Comparison of ENCODE assay signal across 8 mouse cellular contexts in genomic region chr15:78851505-78852153, GRCm38 (mm10). TPM values are rescaled to one million over a fixed set of nuclear protein-coding genes. Genes with fewer than 3 reads are reported as not detected.
DNase-seq lines count a peak whose midpoint lies in the region; ATAC-seq and TF ChIP-seq lines count a peak whose summit lies in the region.

No protein-coding gene starts in this region.

- ATAC-seq in granulocyte monocyte progenitor cell, adult 5-6 weeks (replicated peaks; ENCODE audit: poor library complexity, severe bottlenecking), result peak; percentile 91
- ATAC-seq in intestine, postnatal 0 days, result peak; percentile 59
- peak; percentile 71 for ATAC-seq in midbrain, embryonic 11.5 days (ENCODE audit: low FRiP score)

- H3K4me2 ChIP-seq in intestine, postnatal 0 days (replicated peaks; ENCODE audit: low read depth), result peak overlapping the region; percentile 63
- no peak overlapping the region for H3K4me2 ChIP-seq in midbrain, embryonic 11.5 days

- H3K27me3 ChIP-seq in intestine, postnatal 0 days (replicated peaks; ENCODE audit: control insufficient read depth, insufficient read depth, low read length), result no peaks in the 10 kb centered on the region
- H3K27me3 ChIP-seq in midbrain, embryonic 11.5 days (ENCODE audit: control insufficient read depth, insufficient read depth, low read length), result no peaks in the 10 kb centered on the region; the same call in 1 of the 2 replicates

- TF ChIP-seq CTCF in intestine, postnatal 0 days (IDR thresholded peaks at IDR 0.05; ENCODE audit: low read depth), result peak; percentile 97

- no peak overlapping the region; the same call in 1 of the 2 replicates for H3K27ac ChIP-seq in intestine, postnatal 0 days (ENCODE audit: low read depth, low read length)
- H3K27ac ChIP-seq in midbrain, embryonic 11.5 days (ENCODE audit: low read depth, low read length), result no peak overlapping the region

- intact Hi-C loops in left cerebral cortex, postnatal 36 days (cut with DNase I), result loop anchor here (5.0 kb wide), 1 partner anchor 229 kb away; no protein-coding TSS in a partner anchor

- DNase-seq in adrenal gland, adult 18-20 months (ENCODE audit: low spot score in 2 of 2), result peak; percentile 92 to 93
- peak; percentile 81 for DNase-seq in embryo, embryonic 11.5 days (ENCODE audit: low read depth, low spot score)
- peak; percentile 85 to 87 for DNase-seq in left cerebral cortex, postnatal 36 days (ENCODE audit: low spot score in 2 of 2)
- peak; percentile 99 for DNase-seq in midbrain, embryonic 11.5 days (ENCODE audit: low spot score, missing footprints)
- DNase-seq in right cerebral cortex, postnatal 4 days, result peak; percentile 95
- DNase-seq in yolk sac, embryonic 10.5 days (ENCODE audit: low spot score), result peak; percentile 89

- H3K4me1 ChIP-seq in intestine, postnatal 0 days (replicated peaks; ENCODE audit: control insufficient read depth, insufficient read depth, low read length), result peaks cover 9% of the 10 kb centered on the region
- H3K4me1 ChIP-seq in midbrain, embryonic 11.5 days (ENCODE audit: control insufficient read depth, insufficient read depth, low read length), result no peaks in the 10 kb centered on the region

- peaks cover 11% of the 10 kb centered on the region; the same call in 1 of the 2 replicates for H3K36me3 ChIP-seq in intestine, postnatal 0 days (ENCODE audit: control insufficient read depth, insufficient read depth)
- no peaks in the 10 kb centered on the region for H3K36me3 ChIP-seq in midbrain, embryonic 11.5 days (ENCODE audit: control insufficient read depth, insufficient read depth, low read length)

- H3K9ac ChIP-seq in intestine, postnatal 0 days (ENCODE audit: low read depth, low read length), result no peak overlapping the region; the same call in 1 of the 2 replicates
- no peak overlapping the region for H3K9ac ChIP-seq in midbrain, embryonic 11.5 days (ENCODE audit: low read length)

- WGBS in intestine, postnatal 0 days, result 8% methylated on average over 13 of the region's 13 CpGs
- 16% methylated on average over 13 of the region's 13 CpGs for WGBS in midbrain, embryonic 11.5 days

- no peaks in the 10 kb centered on the region for H3K9me3 ChIP-seq in intestine, postnatal 0 days (ENCODE audit: control insufficient read depth)
- no peaks in the 10 kb centered on the region for H3K9me3 ChIP-seq in midbrain, embryonic 11.5 days (ENCODE audit: control insufficient read depth, low read length)

- no peak overlapping the region for H3K4me3 ChIP-seq in intestine, postnatal 0 days (ENCODE audit: low read depth, low read length)
- H3K4me3 ChIP-seq in midbrain, embryonic 11.5 days (ENCODE audit: low read depth, low read length), result no peak overlapping the region

RNA-seq across cellular contexts. Expression of gene Lgals2, which starts 3.7 kb away (rescaled TPM):
- total RNA-seq in adrenal gland, adult 18-20 months (2021), result under 1 TPM in 1 of 2 experiments, not detected in 1; 0.54 TPM
- total RNA-seq in granulocyte monocyte progenitor cell, adult 5-6 weeks (2014; fragmentation: Nextera tagmentation), result not detected in 2 replicates
- total RNA-seq in granulocyte monocyte progenitor cell, adult 5-6 weeks (2017), result not detected in 2 replicates
- polyA plus RNA-seq in intestine, postnatal 0 days (2015; fragmentation: Nextera tagmentation; extraction: Ambion mirVana), result 787 and 833 TPM in 2 replicates
- not detected for total RNA-seq in left cerebral cortex, postnatal 36 days (2021)
- not detected in 2 replicates for polyA plus RNA-seq in midbrain, embryonic 11.5 days (2014; fragmentation: Nextera tagmentation; extraction: Ambion mirVana)

RNA-seq across cellular contexts. Expression of gene Cdc42ep1, which starts 9.2 kb away (rescaled TPM):
- total RNA-seq in adrenal gland, adult 18-20 months (2021), result 10 to 100 TPM; 36.2 to 53.1 TPM
- not detected in 2 replicates for total RNA-seq in granulocyte monocyte progenitor cell, adult 5-6 weeks (2014; fragmentation: Nextera tagmentation)
- not detected in 2 replicates for total RNA-seq in granulocyte monocyte progenitor cell, adult 5-6 weeks (2017)
- 16.8 and 17.0 TPM in 2 replicates for polyA plus RNA-seq in intestine, postnatal 0 days (2015; fragmentation: Nextera tagmentation; extraction: Ambion mirVana)
- 10 to 100 TPM; 14.4 to 16.5 TPM for total RNA-seq in left cerebral cortex, postnatal 36 days (2021)
- 6.4 and 9.0 TPM in 2 replicates for polyA plus RNA-seq in midbrain, embryonic 11.5 days (2014; fragmentation: Nextera tagmentation; extraction: Ambion mirVana)

RNA-seq across cellular contexts. Expression of gene Gga1, which starts 25.4 kb away (rescaled TPM):
- total RNA-seq in adrenal gland, adult 18-20 months (2021), result 10 to 100 TPM; 55.2 to 57.2 TPM
- 46.3 and 48.6 TPM in 2 replicates for total RNA-seq in granulocyte monocyte progenitor cell, adult 5-6 weeks (2014; fragmentation: Nextera tagmentation)
- 13.9 and 17.6 TPM in 2 replicates for total RNA-seq in granulocyte monocyte progenitor cell, adult 5-6 weeks (2017)
- 40.1 TPM in 2 replicates for polyA plus RNA-seq in intestine, postnatal 0 days (2015; fragmentation: Nextera tagmentation; extraction: Ambion mirVana)
- 10 to 100 TPM; 57.6 to 65.0 TPM for total RNA-seq in left cerebral cortex, postnatal 36 days (2021)
- polyA plus RNA-seq in midbrain, embryonic 11.5 days (2014; fragmentation: Nextera tagmentation; extraction: Ambion mirVana), result 20.5 and 25.7 TPM in 2 replicates

RNA-seq across cellular contexts. Expression of gene Gm49510, which starts 47.8 kb away (rescaled TPM):
- total RNA-seq in adrenal gland, adult 18-20 months (2021), result not detected
- total RNA-seq in granulocyte monocyte progenitor cell, adult 5-6 weeks (2014; fragmentation: Nextera tagmentation), result not detected in 2 replicates
- 1.1 TPM in 1 of 2 replicates, not detected in the other for total RNA-seq in granulocyte monocyte progenitor cell, adult 5-6 weeks (2017)
- polyA plus RNA-seq in intestine, postnatal 0 days (2015; fragmentation: Nextera tagmentation; extraction: Ambion mirVana), result 0.21 TPM in 1 of 2 replicates, not detected in the other
- total RNA-seq in left cerebral cortex, postnatal 36 days (2021), result under 1 TPM in 1 of 2 experiments, not detected in 1; 0.97 TPM
- 0.11 TPM in 1 of 2 replicates, not detected in the other for polyA plus RNA-seq in midbrain, embryonic 11.5 days (2014; fragmentation: Nextera tagmentation; extraction: Ambion mirVana)

RNA-seq across cellular contexts. Expression of gene Sh3bp1, which starts 47.9 kb away (rescaled TPM):
- total RNA-seq in adrenal gland, adult 18-20 months (2021), result 1 to 10 TPM; 4.1 to 6.5 TPM
- total RNA-seq in granulocyte monocyte progenitor cell, adult 5-6 weeks (2014; fragmentation: Nextera tagmentation), result 58.0 and 70.8 TPM in 2 replicates
- total RNA-seq in granulocyte monocyte progenitor cell, adult 5-6 weeks (2017), result 19.3 and 29.4 TPM in 2 replicates
- polyA plus RNA-seq in intestine, postnatal 0 days (2015; fragmentation: Nextera tagmentation; extraction: Ambion mirVana), result 7.2 and 7.6 TPM in 2 replicates
- total RNA-seq in left cerebral cortex, postnatal 36 days (2021), result 10 to 100 TPM; 23.7 to 31.5 TPM
- 9.1 and 10.3 TPM in 2 replicates for polyA plus RNA-seq in midbrain, embryonic 11.5 days (2014; fragmentation: Nextera tagmentation; extraction: Ambion mirVana)

Comparison
In these comparisons a context has a peak if more than half of its experiments do, and no peak if none do; other contexts are left out.
1. RNA of gene Cdc42ep1, which starts 9.2 kb away (total RNA-seq): 36.2 to 53.1 TPM in adrenal gland, adult 18-20 months and 14.4 to 16.5 TPM in left cerebral cortex, postnatal 36 days; not detected in granulocyte monocyte progenitor cell, adult 5-6 weeks; every median in the first group is over 10 times any median in the second.
2. Peak in every context shown above with its lines, with median percentiles within 50 percentile points of each other: DNase-seq and ATAC-seq.